Mouse (Mus musculus) gonadal fat pad, adult 2 months (tissue): Measurements from ENCODE around the gene Fam19a1. TPM values are rescaled to one million over a fixed set of nuclear protein-coding genes. Genes with fewer than 3 reads are reported as not detected.
"Not testable (repeated sequence)": the region's sequence is repeated elsewhere in the genome, so short reads cannot be mapped to it uniquely, and the experiment has no call there.

Source experiments
- DNase-seq: peaks from one replicate; pipeline ENCODE4 v3.0.0-alpha.2; 2012; ENCODE audit warnings: low read depth
- polyA plus RNA-seq: library from polyadenylated mRNA; depleted of rRNA; stranded (reverse); fragments of >200 nt; gene quantifications from 2 replicates; pipeline ENCODE4 v1.2.3, GENCODE M21; 2012; rRNA removed

The Fam19a1 gene
- 0.05 and 0.11 TPM in 2 replicates for polyA plus RNA-seq

DNA sequence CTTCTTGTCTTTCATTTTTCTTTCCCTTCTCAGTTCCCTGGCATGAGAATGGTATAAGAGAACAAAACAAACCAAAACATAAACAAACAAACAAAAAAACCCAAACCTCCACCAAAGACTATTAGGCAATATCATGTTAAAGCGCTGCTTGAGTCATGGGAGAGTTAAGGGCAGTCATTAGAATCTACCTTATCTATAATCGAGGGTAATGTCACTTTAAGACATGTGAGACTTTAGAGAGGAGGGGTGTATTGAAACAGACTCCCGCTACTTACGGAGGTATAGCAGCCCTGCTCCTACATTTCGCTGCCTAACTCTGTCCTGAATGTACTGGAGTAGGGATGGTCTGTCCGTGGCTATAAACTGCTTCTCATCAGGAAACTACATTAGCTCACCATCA lies at the start of gene Fam19a1:
Gene Fam19a1 (plus strand): TSS at position 301 of the 400 bp plus-strand sequence.
- DNase-seq, result no peak

DNA sequence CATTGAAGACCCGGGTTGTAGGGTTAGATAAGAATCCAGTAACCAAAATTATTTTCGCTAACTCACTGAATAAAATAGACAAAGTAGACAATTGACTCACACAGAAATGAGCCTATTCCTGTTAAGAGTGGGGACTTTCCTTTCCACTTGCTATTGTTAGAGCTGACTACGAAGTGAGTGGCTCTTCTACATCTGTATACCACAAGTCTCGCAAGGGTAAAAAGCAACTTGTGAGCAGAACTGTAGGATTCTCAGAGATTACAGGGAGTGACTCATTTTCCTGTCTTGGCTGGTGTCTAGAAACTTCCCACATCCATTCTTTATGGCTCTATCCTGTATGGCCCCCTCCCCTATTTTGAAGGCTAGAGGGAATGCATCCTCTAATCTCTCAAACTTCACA lies 41.9 kb upstream of the Fam19a1 start:
- no peak for DNase-seq

DNA sequence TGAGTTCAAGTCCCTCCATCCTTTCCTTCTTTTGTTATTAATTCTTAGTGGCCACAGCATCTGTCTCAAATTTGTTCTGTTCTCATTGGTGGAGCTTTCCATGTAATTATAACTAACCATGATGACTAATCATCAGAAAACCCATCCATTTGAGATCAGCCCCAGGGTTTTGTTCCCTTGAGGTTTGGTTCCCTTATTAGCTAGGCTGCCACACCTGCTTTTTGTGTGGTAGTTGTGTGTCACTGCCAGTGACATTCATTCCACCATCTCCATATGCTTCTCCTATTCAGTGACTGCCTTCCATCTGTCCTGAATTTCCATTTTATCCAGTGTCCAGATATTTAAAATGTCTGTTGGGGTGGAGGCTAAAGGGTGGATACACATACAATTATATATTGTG lies 41.4 kb upstream of the Fam19a1 start:
- DNase-seq, result no peak

DNA sequence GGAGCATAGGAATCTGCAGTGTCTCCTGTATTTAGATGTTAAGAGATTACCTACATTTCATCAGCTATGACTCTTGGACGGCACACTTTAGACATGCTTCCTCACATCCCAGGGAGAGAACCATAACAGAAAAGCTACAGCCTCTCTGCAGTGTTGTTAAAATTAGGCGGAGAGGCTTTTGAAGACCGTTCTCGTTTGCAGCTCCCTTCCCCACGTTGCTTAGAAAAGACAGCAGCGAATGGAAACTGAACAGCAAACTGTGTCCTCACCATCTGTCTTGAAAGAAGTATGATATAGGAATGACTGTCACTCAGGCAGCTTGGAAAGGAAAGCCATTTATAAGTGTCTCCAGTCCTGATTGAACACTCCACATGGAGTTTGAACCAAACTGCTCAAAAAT lies 23.0 kb upstream of the Fam19a1 start:
- DNase-seq, result no peak

DNA sequence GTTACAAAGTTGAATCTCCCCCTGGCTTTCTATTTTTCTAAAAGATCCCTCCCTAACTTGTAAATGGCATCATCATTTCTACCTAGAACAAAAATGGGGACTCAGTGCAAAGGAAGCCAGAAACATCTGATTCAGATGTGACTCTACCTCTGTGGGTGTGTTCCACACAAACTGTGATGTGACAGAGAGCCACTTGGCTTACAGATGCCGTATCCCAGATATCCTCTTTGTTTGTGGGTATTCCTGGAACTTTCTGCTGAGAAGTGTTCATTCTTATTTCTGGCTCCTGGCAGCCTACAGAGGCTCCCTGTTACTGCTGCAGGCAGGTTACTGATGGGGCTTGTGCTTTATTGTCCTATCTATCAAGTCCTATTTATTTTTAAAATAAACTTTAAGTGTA lies 19.2 kb upstream of the Fam19a1 start:
- no peak for DNase-seq

DNA sequence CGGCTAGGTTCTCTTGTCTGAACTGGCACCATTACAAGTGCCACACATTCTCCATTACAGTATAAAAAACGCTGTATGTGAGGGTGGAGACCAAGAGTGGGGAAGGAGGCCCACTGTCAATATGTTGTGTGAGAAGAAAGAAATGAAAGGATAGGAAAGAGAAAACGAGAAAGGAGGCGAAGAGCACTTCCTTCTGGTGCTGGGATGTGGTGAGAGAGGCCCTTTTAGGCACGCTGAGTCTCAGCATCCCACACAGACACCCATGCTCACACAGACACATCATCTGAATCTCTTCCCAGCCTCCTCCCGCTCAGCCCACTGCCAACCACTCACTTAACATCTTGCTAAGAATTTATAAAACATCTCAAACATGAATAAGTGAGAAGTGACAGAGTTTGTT lies 14.7 kb upstream of the Fam19a1 start:
- DNase-seq, result no peak

DNA sequence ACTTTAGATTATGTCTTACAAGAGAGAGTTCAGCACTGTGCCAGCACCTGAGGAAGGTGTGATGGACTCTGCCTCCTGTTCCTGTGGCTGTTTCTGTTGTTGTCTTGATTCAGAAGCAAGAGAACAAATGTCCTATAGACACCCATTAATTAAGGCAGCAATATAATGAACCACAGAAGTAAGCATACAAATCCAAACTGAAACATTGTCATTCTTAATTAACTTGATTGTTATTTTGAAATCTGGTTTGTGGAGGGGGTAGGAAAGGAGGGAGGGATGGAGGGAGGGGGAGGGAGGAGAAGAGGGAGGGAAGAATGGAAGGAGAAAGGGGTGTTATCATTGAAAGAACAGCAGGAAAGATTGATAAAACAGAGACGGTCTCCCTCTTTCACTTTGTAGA lies 1.3 kb upstream of the Fam19a1 start:
- DNase-seq, result no peak

DNA sequence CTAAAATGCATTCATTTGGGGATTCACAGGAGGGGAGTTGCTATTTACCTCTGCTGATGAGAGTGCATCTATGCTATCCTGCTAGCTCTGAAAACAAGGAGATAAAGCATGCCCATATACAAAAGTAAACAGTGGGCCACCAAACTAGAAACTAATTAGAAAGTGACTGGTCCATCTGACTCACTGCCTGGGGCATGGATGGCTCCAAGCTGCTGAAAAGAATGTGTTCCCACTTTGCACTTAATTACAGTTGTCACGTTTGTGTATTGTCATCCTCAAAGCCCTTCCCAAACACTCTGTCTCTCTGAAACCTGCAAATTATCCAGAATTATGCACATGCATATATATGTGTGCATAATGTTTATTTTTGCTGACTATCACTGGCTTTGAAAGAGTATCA lies 1.2 kb downstream of the Fam19a1 start:
- no peak for DNase-seq

DNA sequence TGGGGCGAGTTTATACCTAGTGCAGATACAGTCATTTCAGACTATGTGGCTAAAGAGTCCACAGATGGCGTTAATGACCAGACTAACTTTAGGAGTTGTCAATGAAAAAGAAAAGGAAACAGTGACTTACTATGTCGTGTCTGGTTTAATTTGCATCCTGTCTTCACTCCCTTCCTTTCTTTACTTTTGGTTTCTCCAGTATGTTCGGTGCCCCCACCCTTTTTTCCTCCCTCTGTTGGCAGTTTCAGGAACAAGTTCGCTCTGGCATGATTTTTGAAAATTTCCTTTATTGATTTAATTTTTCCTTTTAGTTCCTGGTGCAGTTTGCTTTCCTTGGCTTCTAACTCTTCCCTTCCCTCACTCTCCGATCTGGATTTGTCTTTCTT lies 3.2 kb downstream of the Fam19a1 start:
- DNase-seq, result no peak

DNA sequence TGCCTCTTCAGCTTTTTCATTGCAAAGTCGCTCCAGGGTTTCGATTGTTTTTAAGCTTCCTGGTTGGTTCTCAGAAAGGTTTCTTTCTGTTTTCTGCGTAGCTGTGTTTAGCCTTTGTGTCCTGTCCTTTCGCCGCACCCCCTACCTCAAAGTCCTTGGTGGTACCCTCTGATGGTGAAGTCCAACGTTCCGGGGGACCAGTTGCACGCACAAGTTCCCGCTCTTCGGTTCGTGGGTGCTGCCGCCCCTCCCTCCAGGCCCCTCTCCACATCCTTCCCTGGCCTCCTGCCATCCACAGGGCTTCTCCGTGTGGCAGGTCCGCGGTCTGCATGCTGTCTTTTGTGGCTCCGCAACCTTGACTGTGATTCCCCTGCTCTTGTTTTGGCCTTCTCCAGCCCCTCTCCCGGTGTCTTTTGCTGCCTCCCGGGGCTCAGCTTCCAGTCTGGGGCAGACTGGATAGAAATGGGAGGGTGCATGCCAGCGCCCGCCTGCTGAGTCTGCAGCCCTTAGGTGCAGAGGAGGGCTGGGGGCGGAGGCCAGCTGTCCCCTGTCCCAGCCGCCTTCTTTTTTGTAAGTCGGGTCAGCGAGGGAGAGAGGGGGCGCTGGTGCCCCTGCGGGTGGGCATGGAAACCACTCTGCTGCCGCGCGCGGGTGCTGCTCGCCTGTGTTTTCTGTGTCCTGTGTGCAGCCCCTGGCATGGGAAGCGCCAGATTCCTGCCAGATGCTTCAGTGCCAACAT lies 3.7 kb downstream of the Fam19a1 start:
- DNase-seq, result no peak

DNA sequence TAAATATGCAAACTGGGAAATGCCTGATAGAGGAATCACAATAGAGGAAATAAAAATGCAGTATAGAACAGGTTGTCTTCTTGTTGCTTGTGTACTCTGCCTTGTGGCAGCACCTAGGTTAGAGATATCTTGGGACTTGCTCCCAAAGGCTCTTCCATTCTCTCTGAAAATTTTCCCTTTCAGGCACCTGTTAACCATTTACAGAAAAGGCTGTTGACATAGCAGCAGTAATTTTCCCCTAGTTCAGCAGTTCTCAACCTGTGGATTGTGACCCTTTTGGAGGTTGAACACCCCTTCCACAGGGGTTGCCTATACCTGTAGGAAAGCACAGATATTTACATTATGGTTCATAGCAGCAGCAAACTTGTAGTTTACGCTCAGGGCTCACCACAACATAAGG lies 30.4 kb downstream of the Fam19a1 start:
- no peak for DNase-seq

DNA sequence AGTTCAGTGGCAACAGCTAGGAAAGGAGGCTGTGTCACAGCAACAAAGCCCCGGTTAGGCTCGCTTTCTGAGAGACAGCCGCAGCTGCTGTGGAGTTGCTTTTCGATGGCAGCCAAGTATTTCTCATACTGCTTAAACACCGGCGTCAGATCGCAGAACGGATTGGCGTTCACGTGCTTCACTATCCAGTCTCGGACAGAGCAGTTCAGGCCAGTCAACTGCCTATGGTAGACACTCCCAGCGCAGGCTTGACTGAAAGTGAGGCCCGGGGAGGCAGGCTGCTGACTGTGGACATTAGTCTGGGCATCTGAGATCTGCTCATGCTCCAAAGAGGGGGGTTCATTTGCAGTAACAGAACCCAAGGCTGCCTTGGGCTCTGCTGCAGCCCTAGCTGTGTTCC lies 52.4 kb downstream of the Fam19a1 start:
- DNase-seq, result no peak

DNA sequence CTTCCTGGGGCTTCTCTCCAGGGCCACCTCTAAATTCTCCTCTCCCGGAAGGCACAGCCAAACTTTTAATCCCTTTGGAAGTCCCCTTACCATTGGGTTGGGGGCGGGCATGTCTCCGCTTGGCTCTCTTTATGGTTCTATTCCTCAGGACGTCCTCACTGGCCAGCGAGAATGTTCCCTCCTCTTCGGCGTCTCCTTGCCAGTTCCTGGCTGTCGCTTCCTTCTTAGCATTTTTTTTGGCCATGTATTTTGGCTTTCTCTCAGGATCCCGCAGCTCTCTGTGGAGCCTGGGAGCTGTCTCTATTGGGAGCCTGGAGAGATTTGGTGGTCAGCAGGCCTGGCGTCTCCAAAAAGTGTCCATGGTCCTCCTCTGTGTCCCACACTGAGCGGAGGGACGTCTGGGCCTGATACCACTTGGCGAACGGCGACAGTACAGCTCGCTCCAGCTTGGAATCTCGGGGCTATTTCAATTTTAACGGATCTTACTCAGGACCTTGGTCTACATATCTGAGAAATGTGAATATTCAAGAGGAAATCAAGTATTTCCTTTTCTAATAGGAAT lies 52.9 kb downstream of the Fam19a1 start, which contains the start of gene 1700123L14Rik:
Gene 1700123L14Rik (minus strand): TSS at position 426 of the 562 bp plus-strand sequence.
- no peak for DNase-seq

DNA sequence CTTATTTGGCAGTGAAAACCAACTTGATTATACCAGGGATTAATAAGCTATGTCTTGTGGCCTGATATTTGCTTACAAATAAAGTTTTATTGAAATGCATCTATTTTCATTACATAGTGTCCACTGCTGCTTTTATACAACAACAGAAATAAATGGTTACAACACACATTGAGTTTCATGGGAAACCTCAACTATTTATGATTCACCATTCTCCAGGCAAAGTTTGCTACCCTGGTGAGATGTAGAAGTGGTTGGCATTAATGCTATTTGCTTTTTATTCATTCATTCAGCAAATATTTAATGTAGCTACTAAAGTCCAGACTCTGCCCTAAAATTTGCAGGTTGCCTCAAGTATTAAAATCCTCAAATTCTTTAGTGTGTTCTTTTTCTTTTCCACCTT lies 54.1 kb downstream of the Fam19a1 start:
- no peak for DNase-seq

DNA sequence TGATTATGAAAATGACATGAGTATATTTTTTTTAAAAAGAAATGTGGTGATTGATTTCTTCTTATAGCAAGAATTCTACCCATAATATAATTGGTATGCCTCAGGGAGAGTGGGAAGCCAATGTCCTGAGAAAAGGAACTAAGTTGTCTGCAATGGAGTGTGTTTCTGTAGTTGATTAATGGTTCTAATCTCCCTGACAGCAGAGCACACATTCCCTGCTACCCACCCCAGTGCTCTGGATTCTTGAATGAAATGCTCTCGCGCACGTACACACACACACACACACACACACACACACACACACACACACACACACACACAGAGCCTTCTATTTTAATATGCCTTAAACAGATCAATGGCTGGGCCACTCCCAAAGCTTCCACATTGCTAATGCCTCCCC lies 60.7 kb downstream of the Fam19a1 start:
- DNase-seq, result no peak

DNA sequence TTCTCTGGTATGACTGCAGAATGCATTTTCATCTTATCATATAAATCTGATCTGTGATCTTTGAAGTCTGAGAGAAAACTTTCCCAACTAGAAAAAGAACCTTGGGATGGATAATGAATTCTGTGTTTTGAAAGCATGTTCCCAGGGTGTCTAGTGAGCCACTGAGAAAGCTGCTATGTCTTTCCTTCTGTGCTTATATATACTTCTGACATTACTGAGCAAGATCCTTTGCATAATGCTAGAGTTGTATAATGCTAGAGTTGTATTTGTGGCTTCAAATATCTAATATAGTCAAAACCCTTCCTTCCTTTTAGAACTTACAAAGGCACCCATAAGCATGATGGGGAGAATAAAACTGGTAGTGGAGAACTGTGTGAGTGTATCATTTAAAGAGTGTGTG lies 65.6 kb downstream of the Fam19a1 start:
- no peak for DNase-seq

DNA sequence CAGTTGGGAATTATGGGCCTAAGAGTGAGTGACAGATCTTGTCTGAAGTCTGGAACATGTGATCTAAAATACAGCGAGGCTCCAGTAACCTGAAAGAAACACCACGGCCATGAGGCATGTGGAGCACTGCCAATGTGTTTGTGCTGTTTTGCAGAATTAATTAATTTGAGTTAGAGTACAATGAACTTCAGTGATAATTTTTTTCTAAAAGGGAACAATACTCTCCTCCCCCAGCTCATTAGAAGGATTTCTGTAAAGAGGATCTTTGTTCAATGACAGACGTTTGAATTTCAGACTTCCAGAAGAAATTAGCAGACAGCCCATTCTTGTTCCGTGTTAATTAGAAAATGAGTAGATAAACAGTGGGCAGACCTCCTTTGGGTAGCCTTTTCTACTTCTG lies 70.4 kb downstream of the Fam19a1 start:
- no peak for DNase-seq

DNA sequence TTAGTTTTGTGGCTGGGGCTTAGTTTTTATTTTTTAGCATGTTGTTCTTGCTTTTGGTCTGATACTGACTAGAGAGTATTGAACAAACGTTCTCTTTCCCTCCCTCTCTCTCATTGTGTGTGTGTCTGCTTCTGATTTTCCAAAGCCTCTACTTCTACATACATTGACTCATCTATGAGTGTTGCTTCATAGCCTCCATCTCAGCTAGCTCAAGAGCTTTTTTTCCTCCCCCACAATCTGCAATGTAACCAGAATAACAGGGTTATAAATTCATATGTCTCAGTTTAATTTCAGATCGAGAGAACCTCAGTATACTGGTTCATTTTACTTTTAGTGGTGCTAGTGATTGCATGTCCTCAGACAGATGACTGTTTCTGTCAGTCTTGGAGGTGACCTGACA lies 73.6 kb downstream of the Fam19a1 start:
- no peak for DNase-seq

DNA sequence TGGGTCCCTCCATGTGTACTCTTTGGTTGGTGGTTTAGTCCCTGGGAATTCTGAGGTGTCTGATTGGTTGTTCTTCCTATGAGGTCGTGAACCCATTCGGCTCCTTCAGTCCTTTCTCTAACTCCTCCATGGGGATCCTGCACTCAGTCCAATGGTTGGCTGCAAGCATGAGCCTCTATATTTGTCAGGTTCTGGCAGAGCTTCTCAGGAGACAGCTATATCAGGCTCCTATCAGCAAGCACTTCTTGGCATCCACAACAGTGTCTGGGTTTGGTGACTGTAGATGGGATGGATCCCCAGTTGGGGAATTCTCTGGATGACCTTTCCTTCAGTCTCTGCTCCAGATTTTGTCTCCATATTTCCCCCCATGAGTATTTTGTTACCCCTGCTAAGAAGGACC lies 86.0 kb downstream of the Fam19a1 start:
- DNase-seq, result not testable (repeated sequence)

DNA sequence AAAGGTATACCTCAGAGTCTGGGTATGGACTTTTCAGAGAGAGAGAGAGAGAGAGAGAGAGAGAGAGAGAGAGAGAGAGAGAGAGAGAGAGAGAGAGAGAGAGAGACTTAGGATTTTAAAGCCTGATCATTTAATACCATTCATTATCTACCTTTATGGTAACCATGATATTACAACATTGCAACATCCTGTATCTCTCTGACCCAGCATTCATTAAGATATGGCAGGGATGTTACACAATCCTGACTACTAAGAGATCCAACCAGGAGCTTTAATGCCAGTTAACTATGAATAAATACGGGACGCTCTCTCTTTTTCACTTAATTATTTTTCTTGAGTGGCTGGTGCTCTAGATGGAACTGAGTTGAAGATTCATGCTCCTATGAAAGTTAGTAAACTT lies 92.4 kb downstream of the Fam19a1 start:
- no peak for DNase-seq

DNA sequence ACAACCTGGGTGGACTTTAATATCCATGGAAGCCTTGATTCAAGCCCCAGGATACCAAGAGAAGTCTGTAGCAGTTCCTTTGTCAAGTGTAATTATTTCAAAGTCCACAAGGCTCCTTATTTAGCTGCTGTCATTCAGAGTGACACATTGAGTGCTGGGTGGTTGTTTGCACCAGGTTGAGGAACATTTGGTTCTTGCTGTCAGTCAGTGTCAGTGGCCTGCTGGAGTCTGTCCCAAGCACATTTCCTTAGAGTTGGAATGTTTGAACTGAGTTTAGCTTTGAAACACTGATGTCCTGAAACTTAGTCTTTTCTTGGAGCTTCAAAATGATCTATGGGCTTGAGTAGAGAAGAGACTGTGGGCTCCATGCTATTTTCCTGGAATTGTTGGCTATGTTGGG lies 121.9 kb downstream of the Fam19a1 start:
- DNase-seq, result no peak

DNA sequence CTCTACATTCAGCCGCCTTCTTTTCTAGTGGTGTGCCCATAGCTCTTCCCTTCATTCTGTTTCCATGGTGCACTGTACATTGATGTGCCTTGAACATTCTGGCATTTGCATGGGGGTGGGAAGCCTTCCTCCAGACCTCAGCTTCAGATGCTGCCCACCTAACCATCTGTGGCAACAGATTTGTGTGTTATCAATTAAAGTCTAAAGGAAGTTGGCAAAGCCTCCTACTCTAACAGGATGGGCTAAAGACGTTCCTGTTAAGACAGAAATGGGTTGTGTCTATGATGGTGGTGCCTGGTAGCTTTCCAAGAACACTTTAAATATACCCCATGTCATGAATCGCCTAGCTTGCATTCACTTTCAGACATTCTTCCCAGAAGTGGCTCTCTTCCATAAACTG lies 131.4 kb downstream of the Fam19a1 start:
- DNase-seq, result no peak

DNA sequence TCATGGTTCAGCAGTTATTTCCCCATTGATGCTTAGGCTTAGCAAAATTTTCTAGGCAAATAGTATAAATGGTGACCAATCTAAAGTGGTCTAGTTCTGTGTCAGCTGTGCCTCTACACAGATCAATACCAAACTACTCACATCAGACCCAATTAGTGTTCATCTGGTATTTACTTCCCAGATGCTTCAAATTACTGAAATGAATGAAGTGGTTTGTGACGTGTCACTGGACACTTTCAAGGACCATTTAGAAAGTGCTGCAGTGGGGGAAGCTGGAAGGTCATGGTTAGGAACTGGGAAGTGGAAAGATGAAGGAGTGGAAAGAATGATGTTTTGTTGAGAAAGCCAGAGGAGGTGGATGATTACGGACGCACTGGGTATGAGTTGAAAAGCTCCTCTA lies 139.0 kb downstream of the Fam19a1 start:
- no peak for DNase-seq

DNA sequence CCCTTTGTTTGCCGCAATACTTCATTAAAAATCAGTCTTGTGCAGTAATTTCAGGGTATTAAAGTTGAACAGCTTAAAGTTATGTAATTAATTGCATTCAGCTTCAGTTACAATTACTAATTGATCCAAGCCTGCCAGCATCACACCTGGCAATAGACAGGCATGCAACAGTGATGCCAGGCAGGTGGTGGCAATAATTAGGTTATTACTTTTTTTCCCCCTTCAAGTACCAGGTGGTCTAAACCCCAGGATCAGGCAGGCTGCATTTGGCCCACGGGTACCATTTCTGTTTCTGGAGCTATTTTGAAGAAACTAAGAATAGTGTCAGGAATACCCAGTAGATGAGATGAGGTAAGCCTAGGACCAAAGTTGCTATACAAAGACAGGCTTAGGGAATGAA lies 141.9 kb downstream of the Fam19a1 start:
- DNase-seq, result no peak
